Mouse (Mus musculus): ENCODE data around the gene Cdkn2d.

Cdkn2d gene

DNA sequence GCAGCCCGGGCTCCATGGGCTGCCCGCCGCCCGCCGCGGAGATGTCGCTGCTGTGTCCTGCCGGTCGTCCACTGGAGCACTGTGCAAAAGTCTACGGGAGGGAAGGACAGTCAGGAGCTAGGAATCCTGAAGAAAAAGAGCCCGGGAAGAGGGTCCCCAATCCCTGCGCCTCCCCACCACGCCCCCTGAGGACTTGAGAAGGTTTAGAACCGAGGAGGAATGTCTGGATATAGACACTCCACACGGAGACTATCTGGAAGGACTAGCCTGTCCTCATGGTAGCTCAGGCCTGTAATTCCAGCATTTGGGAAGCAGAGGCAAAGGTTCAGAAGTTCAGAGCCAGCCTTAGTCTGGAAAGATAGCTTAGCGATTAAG lies 46.1 kb downstream of the Cdkn2d start:
- DNase-seq (ENCODE audit: low read depth, low spot score) = no peak

GRCm38 (mm10) chr9:21244428-21245112 lies 46.6 kb downstream of the Cdkn2d start:
- no peak for DNase-seq (ENCODE audit: low read depth, low spot score)

DNA sequence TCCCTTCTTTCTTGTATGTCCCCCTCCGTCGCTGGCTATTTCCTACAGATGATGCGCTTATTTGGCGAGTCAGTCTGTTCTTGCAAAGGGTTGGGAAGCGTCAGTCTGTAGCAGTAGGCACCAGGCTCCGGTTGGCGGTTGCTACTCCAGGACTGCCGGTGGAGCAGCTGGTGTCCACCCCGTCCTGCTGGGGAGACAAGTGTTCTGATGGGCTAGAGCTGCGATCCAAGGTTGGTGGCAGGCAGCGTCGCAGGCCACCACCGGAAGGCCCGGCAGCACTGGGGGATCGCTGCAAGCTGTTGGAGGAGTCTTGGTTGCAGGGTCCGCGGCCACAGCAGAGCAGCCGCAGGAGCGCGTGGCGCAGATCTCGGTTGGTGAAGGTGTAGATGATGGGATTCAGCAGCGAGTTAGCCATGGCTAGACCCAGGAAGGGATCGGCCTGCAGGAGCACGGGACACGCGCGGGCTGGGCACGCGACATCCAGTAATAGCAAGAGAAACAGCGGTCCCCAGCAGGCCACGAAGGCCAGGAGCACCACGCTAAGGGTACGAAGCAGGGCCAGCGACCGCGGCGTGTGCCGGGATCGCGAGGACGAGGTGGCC lies 47.3 kb downstream of the Cdkn2d start:
- DNase-seq (ENCODE audit: low read depth, low spot score) = no peak

DNA sequence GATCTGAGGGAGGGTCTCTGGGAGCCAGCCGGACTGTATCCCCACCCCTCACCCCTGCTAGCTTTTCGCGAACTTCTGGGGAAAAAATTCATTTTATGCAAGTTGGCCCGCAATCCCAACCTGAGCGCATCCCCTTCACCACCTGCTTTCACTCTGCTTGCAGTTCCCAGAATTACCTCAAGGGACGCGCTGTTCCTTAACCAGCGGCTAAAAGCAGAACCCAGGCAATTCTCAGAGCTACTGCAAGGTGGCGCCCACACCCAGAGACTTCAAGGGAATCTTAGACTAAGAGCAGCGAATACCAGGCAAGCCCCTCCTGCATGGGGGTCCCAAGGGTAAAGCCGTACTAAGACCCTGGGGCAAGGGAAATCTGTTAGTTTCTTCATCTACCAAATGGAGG lies 49.9 kb downstream of the Cdkn2d start:
- DNase-seq (ENCODE audit: low read depth, low spot score) = peak; percentile 66

GRCm38 (mm10) chr9:21239465-21239848 lies 51.8 kb downstream of the Cdkn2d start:
- no peak for DNase-seq (ENCODE audit: low read depth, low spot score)

GRCm38 (mm10) chr9:21238733-21239464 lies 52.3 kb downstream of the Cdkn2d start, which contains the start of gene Keap1:
Gene Keap1 (minus strand): TSS chr9:21239361.
- peak; percentile 55 for DNase-seq (ENCODE audit: low read depth, low spot score)
